Mouse (Mus musculus): ENCODE results near the gene Rad51b. TPM values are rescaled to one million over a fixed set of nuclear protein-coding genes. Genes with fewer than 3 reads are reported as not detected.

Gene Rad51b
- polyA plus RNA-seq (2016; fragmentation: Nextera tagmentation; extraction: Ambion mirVana) = 7.1 and 7.5 TPM in 2 replicates

DNA sequence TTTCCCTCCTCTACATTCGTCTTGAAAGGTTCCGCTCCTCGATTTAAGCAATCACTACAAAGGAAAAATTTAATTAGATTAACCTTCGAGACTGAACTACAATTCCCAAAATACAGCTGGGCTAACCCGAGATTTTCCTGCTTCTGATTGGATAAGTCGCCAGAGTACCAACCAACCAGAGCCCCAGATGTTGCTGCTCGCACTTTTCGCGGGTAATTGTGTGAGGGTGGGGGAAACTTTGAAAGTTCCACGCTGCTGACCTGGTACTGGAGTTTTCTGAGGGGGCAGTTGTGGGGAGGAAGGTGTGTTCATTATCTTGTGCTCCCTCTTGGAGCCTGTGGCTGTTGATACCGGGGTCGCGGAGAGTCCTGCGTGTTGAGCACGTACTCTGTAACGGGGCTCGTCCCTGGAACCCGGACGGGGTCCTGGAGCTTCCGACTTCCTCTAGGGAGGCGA, at the start of gene Rad51b:
Gene Rad51b (plus strand): TSS at position 162 of the 456 bp plus-strand sequence.
- WGBS = under 1% methylated on average over 21 of the region's 21 CpGs
- Histone ChIP-seq H3K9me3 (no peaks in the 10 kb centered on the region), H3K4me3 (peak within 1 kb of the TSS; percentile 78), H3K27me3 (ENCODE audit: poor library complexity, severe bottlenecking) (no peaks in the 10 kb centered on the region), H3K27ac (peak within 1 kb of the TSS; percentile 85), H3K4me1 (peaks cover 20% of the 10 kb centered on the region), H3K36me3 (replicated peaks) (no peaks in the 10 kb centered on the region)
- peak; percentile 85 for DNase-seq (ENCODE audit: extremely low spot score, low spot score)

DNA sequence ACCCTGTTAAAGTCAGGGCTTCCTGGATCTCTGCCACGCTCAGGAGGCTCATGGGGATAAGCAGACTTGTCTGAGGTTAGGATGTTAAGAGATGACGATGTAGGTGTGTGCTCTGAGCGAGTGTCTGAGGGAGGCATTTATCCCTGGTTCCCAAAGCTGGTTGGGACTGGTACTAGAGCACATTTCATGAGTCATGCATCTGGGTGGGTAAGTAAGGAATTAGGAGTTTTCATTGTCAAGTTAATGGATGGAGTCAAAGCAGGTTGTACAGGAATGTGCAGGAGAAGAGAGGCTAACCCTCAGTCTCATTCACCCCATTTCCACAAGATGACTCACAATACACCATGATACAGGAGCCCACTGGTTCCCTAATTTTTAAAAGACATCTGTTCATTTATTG, 49.0 kb upstream of the Rad51b start:
- H3K27ac ChIP-seq = no peak overlapping the region
- no peaks in the 10 kb centered on the region for H3K27me3 ChIP-seq (ENCODE audit: poor library complexity, severe bottlenecking)
- H3K4me1 ChIP-seq = no peaks in the 10 kb centered on the region
- H3K9me3 ChIP-seq = no peaks in the 10 kb centered on the region
- WGBS = 83% methylated on average over 3 of the region's 3 CpGs
- peaks cover 100% of the 10 kb centered on the region for H3K36me3 ChIP-seq (replicated peaks)
- no peak overlapping the region for H3K4me3 ChIP-seq
- no peak for DNase-seq (ENCODE audit: extremely low spot score, low spot score)

DNA sequence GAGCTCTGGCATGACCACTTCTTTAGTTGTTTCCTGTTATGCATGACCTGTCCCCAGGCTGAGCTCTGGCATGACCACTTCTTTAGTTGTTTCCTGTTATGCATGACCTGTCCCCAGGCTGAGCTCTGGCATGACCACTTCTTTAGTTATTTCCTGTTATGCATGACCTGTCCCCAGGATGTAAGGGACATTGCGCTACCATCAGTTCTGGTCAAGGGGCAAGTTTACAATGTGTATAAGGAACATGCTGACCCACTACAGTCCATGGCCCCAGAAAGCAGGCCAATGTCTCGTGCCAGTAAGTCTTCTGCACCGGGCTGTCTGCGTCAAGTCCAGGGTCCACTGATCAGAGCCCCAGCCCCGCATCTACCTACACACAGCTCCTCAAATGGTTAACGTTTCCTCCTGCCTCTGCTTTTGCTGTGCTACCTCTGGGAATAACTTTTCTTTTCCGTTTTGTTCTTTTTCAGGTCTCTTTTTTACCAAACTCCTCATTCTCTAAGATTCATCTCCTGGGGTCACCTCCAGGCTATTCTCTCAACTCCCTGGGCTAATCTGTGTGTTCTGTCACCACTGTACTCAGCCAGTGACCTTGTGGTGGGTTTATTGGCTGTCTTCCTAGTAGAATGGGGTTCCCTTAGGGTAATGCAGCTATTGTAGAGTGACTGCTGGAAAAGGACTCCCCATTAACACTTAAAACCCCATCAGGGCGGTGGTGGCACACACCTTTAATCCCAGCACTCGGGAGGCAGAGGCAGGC, 43.6 kb upstream of the Rad51b start:
- WGBS = 93% methylated on average over 9 of the region's 9 CpGs
- no peak for DNase-seq (ENCODE audit: extremely low spot score, low spot score)

DNA sequence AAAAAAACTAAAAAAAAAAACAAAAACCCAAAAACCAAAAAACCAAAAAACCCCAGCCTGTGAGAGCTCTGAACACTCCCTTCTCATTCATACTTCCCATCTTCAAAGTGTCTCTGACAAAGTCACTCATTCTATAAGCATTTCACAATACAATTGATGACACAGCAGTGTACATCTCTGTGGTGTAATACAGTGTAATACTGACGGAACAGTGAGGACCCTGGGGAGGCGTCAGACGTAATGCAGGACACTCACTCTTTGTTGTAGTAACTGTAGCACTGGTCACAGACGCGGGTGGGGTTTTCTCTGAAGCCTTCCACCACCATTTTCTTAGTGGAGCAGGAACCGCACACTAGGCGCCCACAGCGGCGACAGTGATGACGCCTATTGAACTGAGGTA, 42.1 kb upstream of the Rad51b start:
- Histone ChIP-seq H3K27ac (no peak overlapping the region), H3K4me3 (no peak overlapping the region), H3K4me1 (no peaks in the 10 kb centered on the region), H3K9me3 (no peaks in the 10 kb centered on the region), H3K36me3 (replicated peaks) (peaks cover 86% of the 10 kb centered on the region), H3K27me3 (ENCODE audit: poor library complexity, severe bottlenecking) (no peaks in the 10 kb centered on the region)
- WGBS = 96% methylated on average over 10 of the region's 10 CpGs
- no peak for DNase-seq (ENCODE audit: extremely low spot score, low spot score)

More for the DNA sequence above, 43.6 kb upstream of the Rad51b start:
- Histone ChIP-seq H3K9me3 (no peaks in the 10 kb centered on the region), H3K36me3 (replicated peaks) (peaks cover 88% of the 10 kb centered on the region), H3K27me3 (ENCODE audit: poor library complexity, severe bottlenecking) (no peaks in the 10 kb centered on the region), H3K4me3 (no peak overlapping the region), H3K4me1 (no peaks in the 10 kb centered on the region), H3K27ac (no peak overlapping the region)

DNA sequence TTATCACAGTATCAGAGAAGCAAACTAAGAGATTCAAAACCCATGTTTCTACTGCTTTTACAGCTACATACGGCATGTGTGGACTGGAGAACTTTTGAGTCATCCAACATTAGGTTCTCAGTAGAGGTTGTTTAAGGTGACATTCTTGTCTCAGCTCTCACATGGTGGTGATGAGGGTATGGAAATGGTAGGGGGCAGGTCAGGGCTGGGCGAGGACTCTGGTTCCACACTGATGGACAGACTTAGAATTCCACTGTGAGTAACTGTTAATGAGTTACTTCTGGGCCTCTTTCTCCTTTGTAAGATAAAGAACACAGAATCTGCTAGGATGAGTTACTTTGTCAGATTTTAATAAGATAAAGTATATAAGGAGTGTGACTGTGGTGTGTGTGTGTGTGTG, 36.9 kb upstream of the Rad51b start:
- no peaks in the 10 kb centered on the region for H3K4me1 ChIP-seq
- H3K27me3 ChIP-seq (ENCODE audit: poor library complexity, severe bottlenecking) = no peaks in the 10 kb centered on the region
- H3K4me3 ChIP-seq = no peak overlapping the region
- no peak overlapping the region for H3K27ac ChIP-seq
- H3K36me3 ChIP-seq (replicated peaks) = peaks cover 82% of the 10 kb centered on the region
- DNase-seq (ENCODE audit: extremely low spot score, low spot score) = no peak
- no peaks in the 10 kb centered on the region for H3K9me3 ChIP-seq
- WGBS = 93% methylated on average over 2 of the region's 2 CpGs

DNA sequence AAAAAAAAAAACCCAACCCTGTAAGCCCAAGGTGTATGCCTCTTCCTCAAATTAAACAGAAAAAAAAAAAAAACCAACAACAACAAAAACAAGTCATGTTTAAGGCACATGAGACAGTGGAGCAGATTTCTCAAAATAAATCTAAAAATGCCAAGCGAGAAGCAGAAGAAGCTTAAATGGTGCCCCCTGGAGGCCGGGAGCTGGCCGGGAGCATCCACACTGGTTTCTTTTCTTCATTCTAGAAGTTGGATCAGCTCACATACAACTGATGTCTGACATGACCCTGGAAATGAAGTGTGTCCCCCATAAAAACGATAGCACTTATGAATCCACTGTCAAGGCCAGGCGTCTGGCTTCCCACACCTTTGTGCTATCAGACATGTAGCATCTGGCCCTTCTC, 36.0 kb upstream of the Rad51b start:
- H3K4me3 ChIP-seq = no peak overlapping the region
- H3K4me1 ChIP-seq = no peaks in the 10 kb centered on the region
- no peaks in the 10 kb centered on the region for H3K27me3 ChIP-seq (ENCODE audit: poor library complexity, severe bottlenecking)
- peaks cover 85% of the 10 kb centered on the region for H3K36me3 ChIP-seq (replicated peaks)
- WGBS = 63% methylated on average over 5 of the region's 5 CpGs
- no peak overlapping the region for H3K27ac ChIP-seq
- peak; percentile 18 for DNase-seq (ENCODE audit: extremely low spot score, low spot score)
- H3K9me3 ChIP-seq = no peaks in the 10 kb centered on the region

DNA sequence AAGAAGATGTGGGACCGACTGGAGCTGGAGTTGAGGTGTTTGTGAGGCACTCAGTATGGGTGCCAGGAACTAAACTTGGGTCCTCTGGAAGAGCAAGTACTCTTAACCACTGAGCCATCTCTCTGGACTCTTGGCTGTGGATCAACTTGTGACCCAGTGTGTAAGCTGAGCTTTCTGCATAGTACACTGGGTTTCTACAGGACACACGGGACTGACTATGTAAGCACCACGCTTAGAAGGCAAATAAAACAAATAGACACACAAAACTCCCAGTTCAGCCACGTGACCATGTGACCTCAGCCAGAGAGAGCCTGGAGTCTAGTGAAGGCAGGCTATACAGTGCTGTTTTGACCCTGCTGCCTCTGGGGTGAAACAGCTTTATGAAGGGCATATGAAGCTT, 24.5 kb upstream of the Rad51b start:
- H3K4me1 ChIP-seq = no peaks in the 10 kb centered on the region
- H3K36me3 ChIP-seq (replicated peaks) = peaks cover 99% of the 10 kb centered on the region
- H3K4me3 ChIP-seq = no peak overlapping the region
- no peak for DNase-seq (ENCODE audit: extremely low spot score, low spot score)
- no peak overlapping the region for H3K27ac ChIP-seq
- no peaks in the 10 kb centered on the region for H3K27me3 ChIP-seq (ENCODE audit: poor library complexity, severe bottlenecking)
- 91% methylated on average over 4 of the region's 4 CpGs for WGBS
- H3K9me3 ChIP-seq = no peaks in the 10 kb centered on the region

DNA sequence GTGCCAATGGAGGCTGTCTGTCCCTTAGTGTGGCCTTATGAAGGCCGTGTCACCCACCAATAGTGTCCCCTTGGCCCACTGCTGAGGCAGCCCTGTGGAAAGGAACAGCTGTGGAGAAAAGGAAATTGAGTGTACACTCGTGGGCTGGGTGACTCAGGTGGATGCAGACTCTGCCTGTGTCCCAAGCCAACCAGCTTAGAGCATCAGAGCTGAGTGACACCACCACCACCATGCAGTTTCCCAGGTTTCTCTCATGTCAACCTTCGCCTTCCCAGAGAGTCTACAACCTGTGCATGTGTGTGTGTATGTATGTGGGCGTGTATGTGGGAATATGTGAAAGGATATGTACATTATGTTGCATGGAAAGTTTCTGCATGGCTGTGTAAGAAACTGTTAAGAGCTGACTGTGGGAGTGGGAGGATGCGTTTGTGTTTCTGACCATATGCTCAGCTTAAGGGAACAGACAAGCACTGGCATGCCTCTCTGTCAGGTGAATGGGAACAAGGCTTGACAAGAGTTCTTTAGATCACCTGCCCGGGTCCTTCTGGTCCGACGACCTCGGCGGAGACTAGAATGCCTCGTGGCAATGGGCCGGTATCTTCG, 17.5 kb upstream of the Rad51b start:
- no peaks in the 10 kb centered on the region for H3K4me1 ChIP-seq
- H3K27me3 ChIP-seq (ENCODE audit: poor library complexity, severe bottlenecking) = no peaks in the 10 kb centered on the region
- DNase-seq (ENCODE audit: extremely low spot score, low spot score) = no peak
- H3K4me3 ChIP-seq = no peak overlapping the region
- peaks cover 100% of the 10 kb centered on the region for H3K36me3 ChIP-seq (replicated peaks)
- no peak overlapping the region for H3K27ac ChIP-seq
- H3K9me3 ChIP-seq = no peaks in the 10 kb centered on the region
- 94% methylated on average over 13 of the region's 13 CpGs for WGBS

DNA sequence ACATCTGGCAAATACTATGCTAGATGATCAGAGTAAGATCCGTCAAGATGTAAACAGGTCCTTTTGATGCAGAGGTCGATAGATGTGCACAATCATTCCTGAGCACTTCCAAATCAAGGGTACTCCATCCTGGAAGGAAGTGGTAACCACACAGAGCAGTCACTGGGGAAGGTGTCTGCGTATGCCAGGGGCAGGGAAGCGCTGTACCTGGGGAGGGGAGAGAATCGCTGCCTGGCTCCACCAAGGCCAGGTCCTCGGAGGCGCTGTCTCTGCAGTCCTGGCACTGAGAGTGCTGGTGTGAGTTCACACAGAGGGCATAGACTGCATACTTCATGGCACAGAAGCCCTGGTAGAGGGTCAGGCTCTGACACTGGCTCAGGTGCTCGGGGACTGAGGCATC, 14.5 kb upstream of the Rad51b start:
- 89% methylated on average over 8 of the region's 8 CpGs for WGBS
- no peaks in the 10 kb centered on the region for H3K27me3 ChIP-seq (ENCODE audit: poor library complexity, severe bottlenecking)
- H3K36me3 ChIP-seq (replicated peaks) = peaks cover 100% of the 10 kb centered on the region
- H3K4me1 ChIP-seq = no peaks in the 10 kb centered on the region
- no peak for DNase-seq (ENCODE audit: extremely low spot score, low spot score)
- no peak overlapping the region for H3K27ac ChIP-seq
- no peak overlapping the region for H3K4me3 ChIP-seq
- H3K9me3 ChIP-seq = no peaks in the 10 kb centered on the region

DNA sequence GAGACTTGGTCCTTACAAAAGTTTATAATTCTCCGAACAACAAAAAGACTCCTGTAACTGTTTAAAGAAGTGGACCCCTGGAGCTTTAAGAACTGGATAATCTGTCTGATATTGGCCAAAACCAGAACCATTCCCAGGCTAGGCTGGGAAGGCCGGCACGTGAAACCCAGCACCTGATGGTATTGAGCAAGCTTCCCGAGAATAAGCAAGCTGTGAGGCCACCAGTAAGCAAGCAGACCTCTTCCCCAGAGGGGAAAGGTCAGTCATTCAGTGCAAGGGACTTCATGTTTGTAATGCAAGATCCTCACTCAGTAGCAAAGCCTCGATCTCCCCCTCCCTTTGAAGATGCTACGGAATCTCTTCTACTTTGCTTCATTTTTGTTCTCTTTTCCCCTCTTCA, 4.2 kb upstream of the Rad51b start:
- peaks cover 29% of the 10 kb centered on the region for H3K36me3 ChIP-seq (replicated peaks)
- no peaks in the 10 kb centered on the region for H3K27me3 ChIP-seq (ENCODE audit: poor library complexity, severe bottlenecking)
- H3K27ac ChIP-seq = no peak overlapping the region
- WGBS = 85% methylated on average over 6 of the region's 6 CpGs
- H3K4me1 ChIP-seq = peaks cover 14% of the 10 kb centered on the region
- no peaks in the 10 kb centered on the region for H3K9me3 ChIP-seq
- no peak overlapping the region for H3K4me3 ChIP-seq
- no peak for DNase-seq (ENCODE audit: extremely low spot score, low spot score)

DNA sequence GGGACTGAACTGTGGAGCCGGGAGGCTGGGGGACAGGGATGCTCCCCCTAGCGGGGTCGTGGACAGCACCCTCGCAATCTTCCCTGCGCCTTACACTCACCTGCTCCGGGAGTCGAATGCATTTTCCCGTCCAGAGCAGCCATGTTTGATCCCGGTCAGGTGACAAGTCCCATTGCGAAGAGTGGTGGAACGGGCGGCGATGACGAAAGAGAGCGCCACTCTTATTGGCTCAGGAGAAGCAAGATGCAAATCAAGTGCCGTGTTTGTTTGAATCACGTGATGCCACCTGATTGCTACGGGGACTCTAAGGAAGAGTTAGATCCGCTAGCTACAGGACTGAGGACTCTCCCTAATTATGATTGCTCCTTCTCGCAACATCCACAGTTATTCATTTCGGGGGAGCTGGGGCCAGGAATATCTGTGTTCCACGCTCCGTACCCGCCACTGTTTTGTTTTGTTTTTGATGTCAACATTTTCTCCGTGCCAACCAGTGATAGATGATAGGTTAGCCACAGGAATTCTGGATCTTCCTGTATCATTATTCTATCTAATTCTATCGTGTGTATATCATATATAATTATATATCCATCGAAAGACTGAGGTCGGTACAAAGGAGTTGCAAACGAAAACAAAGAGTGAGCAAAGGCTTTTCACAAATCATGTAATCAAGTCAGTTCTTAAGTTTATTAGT, 811 bp upstream of the Rad51b start, which contains the start of gene Zfyve26:
Gene Zfyve26 (minus strand): TSS at position 179 of the 691 bp plus-strand sequence.
- H3K4me1 ChIP-seq = peaks cover 20% of the 10 kb centered on the region
- H3K27me3 ChIP-seq (ENCODE audit: poor library complexity, severe bottlenecking) = no peaks in the 10 kb centered on the region
- no peaks in the 10 kb centered on the region for H3K9me3 ChIP-seq
- H3K27ac ChIP-seq = peak within 1 kb of the TSS; percentile 85
- peak; percentile 96 for DNase-seq (ENCODE audit: extremely low spot score, low spot score)
- under 1% methylated on average over 29 of the region's 29 CpGs for WGBS
- peak within 1 kb of the TSS; percentile 78 for H3K4me3 ChIP-seq
- H3K36me3 ChIP-seq (replicated peaks) = peaks cover 5% of the 10 kb centered on the region

DNA sequence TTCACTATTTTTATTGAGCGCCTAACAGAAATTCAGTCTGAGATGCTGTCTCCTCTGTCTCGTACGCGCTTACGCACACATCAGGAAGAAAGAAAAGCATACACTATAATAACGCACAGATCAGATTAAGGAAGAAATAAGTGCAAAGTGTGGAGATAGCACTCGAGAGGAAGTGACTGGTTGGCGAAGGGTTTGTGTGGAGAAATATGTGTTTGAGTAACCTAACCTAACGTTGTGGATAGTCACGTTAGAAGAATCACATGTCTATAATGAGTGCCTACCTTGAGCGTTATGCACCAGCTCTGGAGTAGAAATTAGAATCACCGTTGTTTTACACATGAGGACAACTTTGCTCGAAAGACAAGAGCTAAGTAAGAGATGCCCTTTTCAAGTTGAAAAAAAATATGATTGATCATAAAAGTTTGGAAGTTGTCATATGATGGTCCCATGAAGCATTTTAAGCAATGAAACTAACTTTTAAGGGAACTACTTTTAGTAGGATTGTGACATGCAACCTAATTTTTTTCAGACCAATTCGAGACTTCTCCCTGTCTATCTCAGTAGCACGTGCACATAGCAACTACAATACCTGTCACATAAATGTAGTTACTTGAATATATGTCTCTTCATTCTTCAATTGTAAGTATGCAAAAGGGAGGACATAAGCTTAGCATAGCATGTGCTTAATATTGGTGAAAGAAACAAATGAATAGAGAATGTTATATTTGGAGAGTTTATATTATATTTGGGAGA, 978 bp downstream of the Rad51b start:
- no peaks in the 10 kb centered on the region for H3K27me3 ChIP-seq (ENCODE audit: poor library complexity, severe bottlenecking)
- peak overlapping the region; percentile 78 for H3K4me3 ChIP-seq
- no peak for DNase-seq (ENCODE audit: extremely low spot score, low spot score)
- WGBS = 18% methylated on average over 15 of the region's 15 CpGs
- H3K4me1 ChIP-seq = peaks cover 20% of the 10 kb centered on the region
- peaks cover 6% of the 10 kb centered on the region; the same call in 1 of the 2 replicates for H3K36me3 ChIP-seq (replicated peaks)
- H3K9me3 ChIP-seq = no peaks in the 10 kb centered on the region
- H3K27ac ChIP-seq = peak overlapping the region; percentile 85

All from forebrain, embryonic 10.5 days (tissue).